Mouse (Mus musculus): Measurements from ENCODE around the gene Wdfy4. TPM values are rescaled to one million over a fixed set of nuclear protein-coding genes. Genes with fewer than 3 reads are reported as not detected.

Gene Wdfy4
- polyA plus RNA-seq, 2 experiments, result 0.60 to 0.89 TPM

GRCm38 (mm10) chr14:32932220-32932619, 253.1 kb downstream of the Wdfy4 start:
- Histone ChIP-seq H3K27me3 (ENCODE audit: control insufficient read depth, insufficient read depth, low read length) (no peaks in the 10 kb centered on the region), H3K36me3 (ENCODE audit: control insufficient read depth, insufficient read depth, low read length) (no peaks in the 10 kb centered on the region), H3K4me1 (ENCODE audit: control insufficient read depth, insufficient read depth, low read length) (no peaks in the 10 kb centered on the region), H3K27ac (replicated peaks; ENCODE audit: low read depth, low read length) (no peak overlapping the region), H3K4me3 (replicated peaks; ENCODE audit: low read length) (no peak overlapping the region), H3K4me2 (replicated peaks; ENCODE audit: low read depth, low read length, severe bottlenecking) (no peak overlapping the region), H3K9ac (ENCODE audit: low read depth, low read length, severe bottlenecking) (no peak overlapping the region), H3K9me3 (ENCODE audit: control insufficient read depth, low read length) (no peaks in the 10 kb centered on the region)
- 78% methylated on average over 8 of the region's 8 CpGs for WGBS
- no peak for ATAC-seq (ENCODE audit: low FRiP score, low read depth)
- TF ChIP-seq POLR2A (IDR thresholded peaks at IDR 0.05; ENCODE audit: borderline replicate concordance, extremely low read depth, insufficient read depth, insufficient read length), result no peak
- DNase-seq (ENCODE audit: low spot score), result no peak

GRCm38 (mm10) chr14:32931709-32932108, 253.6 kb downstream of the Wdfy4 start:
- Histone ChIP-seq H3K27me3 (ENCODE audit: control insufficient read depth, insufficient read depth, low read length) (no peaks in the 10 kb centered on the region), H3K36me3 (ENCODE audit: control insufficient read depth, insufficient read depth, low read length) (no peaks in the 10 kb centered on the region), H3K9me3 (ENCODE audit: control insufficient read depth, low read length) (no peaks in the 10 kb centered on the region), H3K4me2 (replicated peaks; ENCODE audit: low read depth, low read length, severe bottlenecking) (no peak overlapping the region), H3K27ac (replicated peaks; ENCODE audit: low read depth, low read length) (no peak overlapping the region), H3K4me3 (replicated peaks; ENCODE audit: low read length) (no peak overlapping the region), H3K9ac (ENCODE audit: low read depth, low read length, severe bottlenecking) (no peak overlapping the region), H3K4me1 (ENCODE audit: control insufficient read depth, insufficient read depth, low read length) (no peaks in the 10 kb centered on the region)
- no peak for ATAC-seq (ENCODE audit: low FRiP score, low read depth)
- 86% methylated on average over 10 of the region's 10 CpGs for WGBS
- TF ChIP-seq POLR2A (IDR thresholded peaks at IDR 0.05; ENCODE audit: borderline replicate concordance, extremely low read depth, insufficient read depth, insufficient read length), result no peak
- DNase-seq (ENCODE audit: low spot score), result no peak

GRCm38 (mm10) chr14:32923871-32924270, 261.4 kb downstream of the Wdfy4 start:
- Histone ChIP-seq H3K4me2 (replicated peaks; ENCODE audit: low read depth, low read length, severe bottlenecking) (no peak overlapping the region), H3K9ac (ENCODE audit: low read depth, low read length, severe bottlenecking) (no peak overlapping the region), H3K27me3 (ENCODE audit: control insufficient read depth, insufficient read depth, low read length) (no peaks in the 10 kb centered on the region), H3K36me3 (ENCODE audit: control insufficient read depth, insufficient read depth, low read length) (no peaks in the 10 kb centered on the region), H3K27ac (replicated peaks; ENCODE audit: low read depth, low read length) (no peak overlapping the region), H3K4me3 (replicated peaks; ENCODE audit: low read length) (no peak overlapping the region), H3K9me3 (ENCODE audit: control insufficient read depth, low read length) (no peaks in the 10 kb centered on the region), H3K4me1 (ENCODE audit: control insufficient read depth, insufficient read depth, low read length) (no peaks in the 10 kb centered on the region)
- no peak for TF ChIP-seq POLR2A (IDR thresholded peaks at IDR 0.05; ENCODE audit: borderline replicate concordance, extremely low read depth, insufficient read depth, insufficient read length)
- ATAC-seq (ENCODE audit: low FRiP score, low read depth) (no peak), DNase-seq (ENCODE audit: low spot score) (no peak)
- 78% methylated on average over 9 of the region's 9 CpGs for WGBS

GRCm38 (mm10) chr14:32917919-32918318, 267.4 kb downstream of the Wdfy4 start:
- no peak overlapping the region for H3K4me3 ChIP-seq (replicated peaks; ENCODE audit: low read length)
- ATAC-seq (ENCODE audit: low FRiP score, low read depth) (no peak), DNase-seq (ENCODE audit: low spot score) (no peak)
- H3K36me3 ChIP-seq (ENCODE audit: control insufficient read depth, insufficient read depth, low read length), result no peaks in the 10 kb centered on the region
- H3K27me3 ChIP-seq (ENCODE audit: control insufficient read depth, insufficient read depth, low read length), result no peaks in the 10 kb centered on the region
- no peak overlapping the region for H3K4me2 ChIP-seq (replicated peaks; ENCODE audit: low read depth, low read length, severe bottlenecking)
- TF ChIP-seq POLR2A (IDR thresholded peaks at IDR 0.05; ENCODE audit: borderline replicate concordance, extremely low read depth, insufficient read depth, insufficient read length), result no peak
- no peaks in the 10 kb centered on the region for H3K9me3 ChIP-seq (ENCODE audit: control insufficient read depth, low read length)
- no peak overlapping the region for H3K9ac ChIP-seq (ENCODE audit: low read depth, low read length, severe bottlenecking)
- no peak overlapping the region for H3K27ac ChIP-seq (replicated peaks; ENCODE audit: low read depth, low read length)
- no peaks in the 10 kb centered on the region for H3K4me1 ChIP-seq (ENCODE audit: control insufficient read depth, insufficient read depth, low read length)
- WGBS, result 93% methylated on average over 1 of the region's 1 CpGs

GRCm38 (mm10) chr14:32915360-32915759, 269.9 kb downstream of the Wdfy4 start:
- ATAC-seq (ENCODE audit: low FRiP score, low read depth) (no peak), DNase-seq (ENCODE audit: low spot score) (no peak)
- no peak for TF ChIP-seq POLR2A (IDR thresholded peaks at IDR 0.05; ENCODE audit: borderline replicate concordance, extremely low read depth, insufficient read depth, insufficient read length)
- Histone ChIP-seq H3K9me3 (ENCODE audit: control insufficient read depth, low read length) (no peaks in the 10 kb centered on the region), H3K4me2 (replicated peaks; ENCODE audit: low read depth, low read length, severe bottlenecking) (no peak overlapping the region), H3K9ac (ENCODE audit: low read depth, low read length, severe bottlenecking) (no peak overlapping the region), H3K36me3 (ENCODE audit: control insufficient read depth, insufficient read depth, low read length) (no peaks in the 10 kb centered on the region), H3K4me1 (ENCODE audit: control insufficient read depth, insufficient read depth, low read length) (no peaks in the 10 kb centered on the region), H3K27me3 (ENCODE audit: control insufficient read depth, insufficient read depth, low read length) (no peaks in the 10 kb centered on the region), H3K27ac (replicated peaks; ENCODE audit: low read depth, low read length) (no peak overlapping the region), H3K4me3 (replicated peaks; ENCODE audit: low read length) (no peak overlapping the region)
- WGBS, result 69% methylated on average over 2 of the region's 2 CpGs

GRCm38 (mm10) chr14:32911187-32911586, 274.1 kb downstream of the Wdfy4 start:
- Histone ChIP-seq H3K4me2 (replicated peaks; ENCODE audit: low read depth, low read length, severe bottlenecking) (no peak overlapping the region), H3K4me1 (ENCODE audit: control insufficient read depth, insufficient read depth, low read length) (no peaks in the 10 kb centered on the region), H3K4me3 (replicated peaks; ENCODE audit: low read length) (no peak overlapping the region), H3K27ac (replicated peaks; ENCODE audit: low read depth, low read length) (no peak overlapping the region), H3K9me3 (ENCODE audit: control insufficient read depth, low read length) (no peaks in the 10 kb centered on the region), H3K9ac (ENCODE audit: low read depth, low read length, severe bottlenecking) (no peak overlapping the region), H3K27me3 (ENCODE audit: control insufficient read depth, insufficient read depth, low read length) (no peaks in the 10 kb centered on the region), H3K36me3 (ENCODE audit: control insufficient read depth, insufficient read depth, low read length) (no peaks in the 10 kb centered on the region)
- ATAC-seq (ENCODE audit: low FRiP score, low read depth) (no peak), DNase-seq (ENCODE audit: low spot score) (no peak)
- TF ChIP-seq POLR2A (IDR thresholded peaks at IDR 0.05; ENCODE audit: borderline replicate concordance, extremely low read depth, insufficient read depth, insufficient read length), result no peak
- 89% methylated on average over 4 of the region's 4 CpGs for WGBS

Other genes with a start within 250 kb of the Wdfy4 start
- gene Lrrc18, start 194.1 kb downstream of the Wdfy4 start, polyA plus RNA-seq (2012; rRNA removed), result 0.57 and 0.69 TPM in 2 replicates
- gene Lrrc18, start 194.1 kb downstream of the Wdfy4 start, polyA plus RNA-seq (2014; fragmentation: Nextera tagmentation; extraction: Ambion mirVana), result 0.50 and 0.56 TPM in 2 replicates
- gene Arhgap22, start 28.5 kb upstream of the Wdfy4 start, polyA plus RNA-seq (2012; rRNA removed), result 4.8 TPM in 2 replicates
- gene Arhgap22, start 28.5 kb upstream of the Wdfy4 start, polyA plus RNA-seq (2014; fragmentation: Nextera tagmentation; extraction: Ambion mirVana), result 5.3 and 7.8 TPM in 2 replicates

Data from limb, embryonic 14.5 days (tissue).